Mouse (Mus musculus) heart, embryonic 11.5 days (tissue): ENCODE measurements around the gene Itgae. TPM values are rescaled to one million over a fixed set of nuclear protein-coding genes. Genes with fewer than 3 reads are reported as not detected.

ENCODE experiments used
- ATAC-seq: fragments of 200-750 bp; cut with Nextera tagmentation; replicated peaks from 2 replicates; pipeline ENCODE4 v1.8.0; 2017; ENCODE audit warnings: moderate library complexity; ENCODE audit not compliant: insufficient number of reproducible peaks, low FRiP score, low TSS enrichment
- H3K27ac ChIP-seq: fragments of 300-500 bp; sonication (generic); 2 replicates; pipeline ENCODE4 v1.5.1; 2014; ENCODE audit warnings: mild to moderate bottlenecking, low read depth, low read length
- H3K27me3 ChIP-seq: fragments of 300-500 bp; sonication (generic); 2 replicates; pipeline ENCODE4 v1.6.1; 2014; ENCODE audit warnings: mild to moderate bottlenecking, low read length, mixed read lengths; ENCODE audit not compliant: control insufficient read depth, insufficient read depth
- H3K36me3 ChIP-seq: fragments of 300-500 bp; sonication (generic); 2 replicates; pipeline ENCODE4 v1.6.1; 2014; ENCODE audit warnings: mild to moderate bottlenecking, low read length, moderate library complexity, mixed read lengths; ENCODE audit not compliant: control insufficient read depth, insufficient read depth
- H3K4me1 ChIP-seq: fragments of 300-500 bp; sonication (generic); 2 replicates; pipeline ENCODE4 v1.6.1; 2014; ENCODE audit warnings: low read length; ENCODE audit not compliant: control insufficient read depth, insufficient read depth
- H3K4me2 ChIP-seq: fragments of 300-500 bp; sonication (generic); 2 replicates; pipeline ENCODE4 v1.6.1; 2014; ENCODE audit warnings: mild to moderate bottlenecking, moderate library complexity
- H3K4me3 ChIP-seq: fragments of 300-500 bp; sonication (generic); 2 replicates; pipeline ENCODE4 v1.5.1; 2014; ENCODE audit warnings: low read depth, low read length
- H3K9ac ChIP-seq: fragments of 300-500 bp; sonication (generic); 2 replicates; pipeline ENCODE4 v1.6.1; 2014; ENCODE audit warnings: mild to moderate bottlenecking, low read depth, low read length, moderate library complexity
- H3K9me3 ChIP-seq: fragments of 300-500 bp; sonication (generic); replicated peaks from 2 replicates; pipeline ENCODE4 v1.6.1; 2016; ENCODE audit warnings: low read length; ENCODE audit not compliant: control insufficient read depth
- WGBS: fragments of 180-500 bp; shearing (Covaris S2); extraction: QIAGEN DNeasy Blood & Tissue Kit; methylation state at CpG from one replicate; pipeline ENCODE4 v1.1.7; 2014; ENCODE audit not compliant: insufficient replicate concordance; 5-methylcytosine and 5-hydroxymethylcytosine counted together
- polyA plus RNA-seq: library from polyadenylated mRNA; unstranded; fragments of >200 nt; fragmentation: Nextera tagmentation; extraction: Ambion mirVana; gene quantifications from 2 replicates; pipeline ENCODE4 v1.2.1, GENCODE M21; 2014

The Itgae gene
- polyA plus RNA-seq, 1 experiment from 2014 or later: 0.34 TPM

DNA sequence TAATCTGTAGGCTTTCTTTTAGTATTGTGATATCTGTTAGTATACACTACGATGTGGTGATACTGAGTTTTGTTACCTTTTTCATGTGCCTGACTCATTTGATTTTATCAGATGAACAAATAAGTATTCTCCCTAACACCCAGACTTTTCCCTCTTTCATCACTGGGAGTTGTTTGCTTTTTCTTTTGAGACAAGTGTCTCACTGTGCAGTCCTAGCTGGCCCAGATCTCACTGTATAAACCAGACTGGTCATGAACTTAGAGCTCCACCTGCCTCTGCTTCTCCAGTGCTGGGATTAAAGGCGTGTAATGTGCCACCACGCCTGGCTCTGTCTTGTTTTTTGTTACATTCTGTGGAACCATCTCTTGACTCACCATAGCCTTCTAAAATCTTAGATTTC lies 30.8 kb upstream of the Itgae start:
- H3K4me3 ChIP-seq: no peak overlapping the region
- WGBS: 90% methylated on average over 3 of the region's 3 CpGs
- 0 out of 2 replicates have a peak, but pooled peaks cover 3% of the 10 kb centered on the region for H3K4me1 ChIP-seq
- peaks cover 14% of the 10 kb centered on the region for H3K36me3 ChIP-seq
- H3K9me3 ChIP-seq: no peaks in the 10 kb centered on the region
- no peak for ATAC-seq
- no peaks in the 10 kb centered on the region for H3K27me3 ChIP-seq
- H3K9ac ChIP-seq: no peak overlapping the region
- no peak overlapping the region for H3K27ac ChIP-seq
- H3K4me2 ChIP-seq: no peak overlapping the region

DNA sequence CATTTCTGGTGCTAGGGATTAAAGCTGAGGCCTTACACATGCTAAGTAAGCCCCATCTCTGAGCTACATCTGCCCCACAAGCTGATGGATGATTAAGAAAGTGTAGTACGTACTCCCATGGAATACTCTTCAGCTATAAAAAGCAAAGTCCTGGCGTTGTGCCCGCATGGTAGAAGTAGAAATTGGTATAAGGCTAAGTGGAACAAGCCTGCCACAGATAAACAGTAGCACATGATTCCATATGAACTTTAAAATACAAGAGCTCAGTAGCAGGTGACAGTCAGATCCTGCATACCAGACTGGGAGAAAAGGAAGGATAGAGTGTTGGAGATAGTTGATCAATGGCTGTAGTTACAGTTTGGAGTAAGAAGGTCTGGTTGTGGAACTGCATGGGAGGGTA lies 29.0 kb upstream of the Itgae start:
- no peaks in the 10 kb centered on the region for H3K27me3 ChIP-seq
- H3K4me2 ChIP-seq: no peak overlapping the region
- 77% methylated on average over 3 of the region's 3 CpGs for WGBS
- no peak for ATAC-seq
- H3K4me3 ChIP-seq: no peak overlapping the region
- H3K9me3 ChIP-seq: no peaks in the 10 kb centered on the region
- H3K4me1 ChIP-seq: 0 out of 2 replicates have a peak, but pooled peaks cover 3% of the 10 kb centered on the region
- no peak overlapping the region for H3K27ac ChIP-seq
- peaks cover 5% of the 10 kb centered on the region; the same call in 1 of the 2 replicates for H3K36me3 ChIP-seq
- no peak overlapping the region for H3K9ac ChIP-seq

DNA sequence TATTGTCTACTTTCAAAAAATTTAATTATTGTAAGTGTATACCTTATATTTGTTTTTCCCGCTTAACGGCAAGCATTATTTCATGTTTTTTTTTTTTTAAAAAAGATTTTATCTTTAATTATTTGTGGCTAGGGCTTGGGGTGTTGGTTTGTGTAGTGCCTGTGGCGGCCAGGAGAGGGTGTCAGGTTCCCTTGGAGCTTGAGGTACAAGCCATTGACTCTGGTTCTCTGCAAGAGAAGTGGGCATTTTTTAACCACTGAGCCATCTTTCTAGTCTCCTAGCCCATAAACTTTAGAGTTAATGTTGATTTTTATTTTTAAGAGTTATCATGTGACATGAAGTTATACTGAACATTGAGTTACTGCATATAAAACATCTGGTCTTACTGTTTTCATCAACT lies 18.5 kb upstream of the Itgae start:
- ATAC-seq: no peak
- no peak overlapping the region for H3K4me2 ChIP-seq
- 81% methylated on average over 3 of the region's 3 CpGs for WGBS

DNA sequence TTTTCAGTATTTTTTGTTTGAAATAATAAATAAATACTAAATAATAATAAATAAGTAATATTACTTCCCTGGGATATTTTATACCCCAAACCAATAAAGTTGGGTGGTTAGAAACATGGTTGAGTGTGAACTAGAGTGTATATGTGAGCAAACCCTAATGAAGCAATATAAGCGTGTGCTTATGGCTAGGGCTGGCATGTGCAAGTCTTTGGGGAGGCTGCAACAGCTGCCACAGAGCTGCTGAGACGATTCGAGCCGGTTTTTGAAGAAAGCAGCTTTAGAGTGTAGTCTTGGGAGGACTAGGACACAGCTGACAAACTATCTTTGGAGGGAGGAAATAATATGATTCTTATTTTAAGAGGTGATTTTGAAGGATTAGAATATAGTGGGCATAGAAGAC lies 14.1 kb upstream of the Itgae start:
- Histone ChIP-seq H3K36me3 (peaks cover 16% of the 10 kb centered on the region), H3K9ac (no peak overlapping the region), H3K27me3 (no peaks in the 10 kb centered on the region), H3K9me3 (no peaks in the 10 kb centered on the region), H3K4me1 (no peaks in the 10 kb centered on the region), H3K27ac (no peak overlapping the region), H3K4me2 (no peak overlapping the region), H3K4me3 (no peak overlapping the region)
- WGBS: 90% methylated on average over 4 of the region's 4 CpGs
- no peak for ATAC-seq

More for the DNA sequence above, 18.5 kb upstream of the Itgae start:
- Histone ChIP-seq H3K36me3 (peaks cover 32% of the 10 kb centered on the region), H3K9ac (no peak overlapping the region), H3K9me3 (no peaks in the 10 kb centered on the region), H3K4me3 (no peak overlapping the region), H3K4me1 (no peaks in the 10 kb centered on the region), H3K27ac (no peak overlapping the region), H3K27me3 (no peaks in the 10 kb centered on the region)

DNA sequence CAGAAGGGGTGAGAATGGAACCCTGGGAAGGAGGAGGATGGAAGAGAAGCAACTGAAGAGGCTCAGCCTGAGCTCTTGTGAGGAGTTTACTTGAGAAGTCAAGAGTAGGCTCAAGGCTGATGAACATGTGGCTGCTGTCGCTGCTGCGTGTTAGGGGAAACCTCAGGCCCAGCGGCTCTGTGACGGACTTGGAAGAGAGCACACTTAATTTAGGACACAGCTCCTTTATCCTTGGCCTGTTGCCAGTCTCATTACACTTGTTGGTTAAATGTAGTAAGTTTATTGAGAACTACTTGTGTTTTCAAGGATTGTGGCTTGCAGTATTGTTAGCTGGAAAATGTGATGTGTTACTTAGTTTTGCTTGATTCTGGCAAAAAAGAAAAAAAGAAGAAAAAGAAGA lies 13.7 kb upstream of the Itgae start:
- Histone ChIP-seq H3K4me1 (no peaks in the 10 kb centered on the region), H3K36me3 (peaks cover 16% of the 10 kb centered on the region), H3K27me3 (no peaks in the 10 kb centered on the region), H3K9me3 (no peaks in the 10 kb centered on the region), H3K4me3 (no peak overlapping the region), H3K4me2 (no peak overlapping the region), H3K9ac (no peak overlapping the region), H3K27ac (no peak overlapping the region)
- 88% methylated on average over 4 of the region's 4 CpGs for WGBS
- no peak for ATAC-seq

DNA sequence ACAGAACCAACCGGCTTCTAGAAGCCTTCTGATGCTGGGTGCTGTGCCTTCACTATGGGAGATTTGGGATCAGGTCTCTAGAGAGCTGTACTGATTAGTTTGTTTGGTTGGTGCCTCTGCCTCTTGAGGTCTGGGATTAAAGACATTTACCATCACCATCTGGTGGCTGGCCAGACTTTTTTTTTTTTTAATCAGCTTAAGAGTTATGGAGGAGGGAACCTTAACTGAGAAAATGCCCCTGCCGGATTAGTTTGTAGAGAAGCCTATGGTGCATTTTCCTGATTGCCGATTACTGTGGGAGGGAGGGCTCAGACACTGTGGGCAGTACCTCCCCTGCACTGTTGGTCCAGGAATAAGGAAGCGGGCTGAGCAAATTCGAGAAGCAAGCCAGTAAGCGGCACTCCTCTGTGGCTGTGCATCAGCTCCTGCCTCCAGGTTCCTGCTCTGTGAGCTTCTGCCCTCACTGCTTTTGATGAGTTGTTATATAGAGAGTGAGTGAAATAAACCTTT lies 13.1 kb upstream of the Itgae start:
- Histone ChIP-seq H3K9ac (no peak overlapping the region), H3K4me2 (no peak overlapping the region), H3K36me3 (peaks cover 16% of the 10 kb centered on the region), H3K27ac (no peak overlapping the region), H3K4me1 (no peaks in the 10 kb centered on the region), H3K9me3 (no peaks in the 10 kb centered on the region), H3K27me3 (no peaks in the 10 kb centered on the region), H3K4me3 (no peak overlapping the region)
- ATAC-seq: no peak
- WGBS: 88% methylated on average over 6 of the region's 6 CpGs

DNA sequence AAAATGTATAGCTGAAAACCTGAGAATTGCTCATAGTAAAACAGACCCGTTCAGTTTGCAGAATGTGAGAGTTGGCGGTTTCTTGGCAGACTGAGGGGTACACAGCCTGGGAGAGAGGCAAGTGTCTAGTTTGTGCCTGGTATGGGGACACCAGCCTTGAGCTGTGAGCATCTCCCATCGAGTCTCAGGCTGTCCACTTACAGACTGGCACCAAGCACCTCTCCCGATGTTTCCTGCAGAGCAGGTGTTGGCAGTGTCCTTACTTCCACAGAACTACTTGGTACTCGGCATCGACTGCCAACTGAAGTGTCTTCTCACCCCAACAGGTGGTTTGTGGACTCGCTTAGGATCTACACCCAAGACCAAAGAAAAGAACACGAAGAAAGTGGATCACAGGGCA lies 11.8 kb upstream of the Itgae start:
- no peak for ATAC-seq
- no peaks in the 10 kb centered on the region for H3K9me3 ChIP-seq

DNA sequence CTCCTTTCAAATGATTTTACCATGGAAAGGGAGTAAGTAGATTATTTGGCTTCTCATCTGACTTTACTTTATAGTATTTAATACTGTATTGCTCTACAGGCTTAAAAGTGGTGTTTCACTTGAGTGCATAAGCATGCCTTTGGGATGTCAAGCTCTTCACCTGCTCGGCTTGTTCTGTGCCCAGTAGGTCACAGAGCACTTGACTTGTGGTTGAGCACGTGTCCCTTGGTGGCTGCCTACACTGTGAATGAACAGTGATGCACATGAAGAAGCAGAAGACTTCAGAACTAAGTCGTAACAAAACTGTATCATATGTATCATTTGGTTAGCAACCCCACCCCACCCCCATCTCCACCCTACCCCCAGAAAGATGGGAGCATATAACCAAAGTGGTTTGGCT lies 10.1 kb upstream of the Itgae start:
- Histone ChIP-seq H3K9me3 (no peaks in the 10 kb centered on the region), H3K4me3 (no peak overlapping the region), H3K36me3 (peaks cover 6% of the 10 kb centered on the region; the same call in 1 of the 2 replicates), H3K27ac (no peak overlapping the region), H3K27me3 (no peaks in the 10 kb centered on the region), H3K9ac (no peak overlapping the region), H3K4me2 (no peak overlapping the region), H3K4me1 (no peaks in the 10 kb centered on the region)
- no peak for ATAC-seq
- WGBS: 86% methylated on average over 3 of the region's 3 CpGs

More for the DNA sequence above, 11.8 kb upstream of the Itgae start:
- Histone ChIP-seq H3K4me1 (no peaks in the 10 kb centered on the region), H3K36me3 (peaks cover 11% of the 10 kb centered on the region), H3K4me3 (no peak overlapping the region), H3K9ac (no peak overlapping the region), H3K27me3 (no peaks in the 10 kb centered on the region), H3K4me2 (no peak overlapping the region), H3K27ac (no peak overlapping the region)
- WGBS: 88% methylated on average over 8 of the region's 8 CpGs

DNA sequence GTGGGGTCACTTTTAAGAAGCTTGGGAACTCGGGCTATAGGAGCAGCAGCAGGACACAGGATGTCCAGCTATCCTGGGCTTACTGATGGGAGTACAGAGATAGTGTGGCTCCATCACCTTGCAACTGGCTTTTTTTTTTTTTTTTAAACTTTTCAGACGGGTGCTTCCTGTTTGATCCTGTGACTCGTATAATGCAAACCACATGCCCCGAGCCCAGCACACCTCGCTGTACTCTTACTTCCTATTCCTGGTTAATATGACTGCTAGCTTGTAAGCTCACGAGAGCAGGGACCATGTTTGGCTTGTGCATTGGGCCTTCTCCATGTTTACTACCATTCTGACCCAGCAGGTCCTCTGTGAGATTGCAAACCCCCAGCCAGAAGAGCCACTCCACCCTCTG lies 6.1 kb upstream of the Itgae start:
- no peaks in the 10 kb centered on the region for H3K27me3 ChIP-seq
- H3K4me2 ChIP-seq: no peak overlapping the region
- H3K4me3 ChIP-seq: no peak overlapping the region
- no peaks in the 10 kb centered on the region for H3K9me3 ChIP-seq
- peaks cover 6% of the 10 kb centered on the region; the same call in 1 of the 2 replicates for H3K36me3 ChIP-seq
- H3K4me1 ChIP-seq: peaks cover 14% of the 10 kb centered on the region
- peak overlapping the region; percentile 70 for H3K27ac ChIP-seq
- WGBS: 59% methylated on average over 6 of the region's 6 CpGs
- no peak overlapping the region for H3K9ac ChIP-seq
- ATAC-seq: no peak
